Mouse (Mus musculus) T-helper 2 cell (primary cell): ENCODE measurements around the gene Esyt3.

Experiments used
- in situ Hi-C: fragments of 300-600 bp; cut with MboI, MseI; formaldehyde crosslinking; loops from one replicate; pipeline ENCODE4 v1.15.1; 2025; ENCODE audit warnings: high pct_unique_total_duplicates

The Esyt3 gene

GRCm38 (mm10) chr9:99357921-99358692, at the start of gene Esyt3:
Gene Esyt3, minus strand, starts transcription at chr9:99358557.
- in situ Hi-C loops, result no loop called here

GRCm38 (mm10) chr9:99401288-99401974, 43.1 kb upstream of the Esyt3 start:
- in situ Hi-C loops, result no loop called here

- in situ Hi-C loops, result no loop called here
These were observed 42.4 kb upstream of the Esyt3 start for GRCm38 (mm10) chr9:99400781-99401180.

- in situ Hi-C loops, result no loop called here
These were observed 38.9 kb upstream of the Esyt3 start for GRCm38 (mm10) chr9:99397056-99397815.

- in situ Hi-C loops, result no loop called here
These were observed 36.0 kb upstream of the Esyt3 start for GRCm38 (mm10) chr9:99394366-99394765.

- in situ Hi-C loops, result no loop called here
These were observed 34.8 kb upstream of the Esyt3 start for GRCm38 (mm10) chr9:99393146-99393545.

GRCm38 (mm10) chr9:99391557-99391956, 33.2 kb upstream of the Esyt3 start:
- in situ Hi-C loops, result no loop called here

- in situ Hi-C loops, result no loop called here
These were observed 32.4 kb upstream of the Esyt3 start for GRCm38 (mm10) chr9:99390716-99391115.

- in situ Hi-C loops, result no loop called here
These were observed 31.8 kb upstream of the Esyt3 start for GRCm38 (mm10) chr9:99390201-99390600.

- in situ Hi-C loops, result no loop called here
These were observed 31.1 kb upstream of the Esyt3 start for GRCm38 (mm10) chr9:99389506-99389905.

- in situ Hi-C loops, result no loop called here
These were observed 30.5 kb upstream of the Esyt3 start for GRCm38 (mm10) chr9:99388856-99389255.

- in situ Hi-C loops, result no loop called here
These were observed 29.7 kb upstream of the Esyt3 start for GRCm38 (mm10) chr9:99388078-99388477.

GRCm38 (mm10) chr9:99382556-99382955, 24.2 kb upstream of the Esyt3 start:
- in situ Hi-C loops, result no loop called here

- in situ Hi-C loops, result loop anchor here (5.0 kb wide), 1 partner anchor 312 kb away; no protein-coding TSS in a partner anchor
These were observed 20.8 kb upstream of the Esyt3 start for GRCm38 (mm10) chr9:99379194-99379593.

GRCm38 (mm10) chr9:99376591-99377418, 18.4 kb upstream of the Esyt3 start:
- in situ Hi-C loops, result loop anchor here (5.0 kb wide), 1 partner anchor 310 kb away; no protein-coding TSS in a partner anchor

- in situ Hi-C loops, result no loop called here
These were observed 10.1 kb upstream of the Esyt3 start for GRCm38 (mm10) chr9:99368431-99368830.

GRCm38 (mm10) chr9:99365906-99366305, 7.5 kb upstream of the Esyt3 start:
- in situ Hi-C loops, result no loop called here

- in situ Hi-C loops, result no loop called here
These were observed 4.7 kb upstream of the Esyt3 start for GRCm38 (mm10) chr9:99363076-99363475.

- in situ Hi-C loops, result no loop called here
These were observed 3.6 kb upstream of the Esyt3 start for GRCm38 (mm10) chr9:99361946-99362345.

GRCm38 (mm10) chr9:99359012-99359411, 655 bp upstream of the Esyt3 start:
- in situ Hi-C loops, result no loop called here

GRCm38 (mm10) chr9:99357561-99357920, 816 bp downstream of the Esyt3 start:
- in situ Hi-C loops, result no loop called here
